Mouse (Mus musculus) G1E (cell line): ENCODE data around the gene Serbp1. TPM values are rescaled to one million over a fixed set of nuclear protein-coding genes. Genes with fewer than 3 reads are reported as not detected.

Source experiments
- ATAC-seq: 2 replicates; pipeline ENCODE4 v1.8.0; 2016; ENCODE audit warnings: mild to moderate bottlenecking; ENCODE audit not compliant: insufficient number of reproducible peaks, poor library complexity, low FRiP score, severe bottlenecking; ENCODE audit errors: extremely low read depth
- DNase-seq: peaks from one replicate; pipeline ENCODE4 v3.0.0; 2012; ENCODE audit warnings: low spot score
- H3K27me3 ChIP-seq: 2 replicates; pipeline ENCODE4 v1.6.1; 2012; ENCODE audit warnings: mild to moderate bottlenecking, low read length, inconsistent platforms; ENCODE audit not compliant: insufficient read depth
- H3K36me3 ChIP-seq: replicated peaks from 2 replicates; pipeline ENCODE3; 2012; ENCODE audit warnings: mild to moderate bottlenecking, inconsistent platforms
- H3K4me1 ChIP-seq: 2 replicates; pipeline ENCODE4 v1.6.1; 2012; ENCODE audit warnings: low read depth, low read length, inconsistent platforms, mixed read lengths; ENCODE audit not compliant: insufficient read depth
- H3K4me3 ChIP-seq: 2 replicates; pipeline ENCODE4 v1.5.1; 2012; ENCODE audit warnings: low read depth, mild to moderate bottlenecking, inconsistent platforms, low read length, moderate library complexity, mixed read lengths
- H3K9me3 ChIP-seq: replicated peaks from 2 replicates; pipeline ENCODE4 v1.6.1; 2012; ENCODE audit warnings: inconsistent platforms
- CTCF ChIP-seq: IDR thresholded peaks from 2 replicates; pipeline ENCODE4 v1.5.1; 2012; ENCODE audit warnings: low read depth, low read length, inconsistent platforms, mixed read lengths
- GATA1 ChIP-seq: IDR thresholded peaks from 2 replicates; pipeline ENCODE4 v1.6.1; 2012; ENCODE audit warnings: borderline replicate concordance, low read length, inconsistent platforms, mixed read lengths
- GATA2 ChIP-seq: IDR thresholded peaks from 2 replicates; pipeline ENCODE4 v1.6.1; 2012; ENCODE audit warnings: low read depth, low read length, inconsistent platforms, borderline replicate concordance
- POLR2AphosphoS5 ChIP-seq: IDR thresholded peaks from 2 replicates; pipeline ENCODE4 v1.6.1; 2012; ENCODE audit warnings: low read depth, low read length, inconsistent platforms; ENCODE audit not compliant: insufficient replicate concordance
- TAL1 ChIP-seq: conservative IDR thresholded peaks from 2 replicates; pipeline ENCODE4 v1.6.1; 2012; ENCODE audit warnings: low read depth, low read length, inconsistent platforms, mixed read lengths
- polyA plus RNA-seq: library from polyadenylated mRNA; stranded (reverse); fragments of >175 nt; gene quantifications from 2 replicates; pipeline ENCODE4 v1.2.3, GENCODE M21; 2012
- total RNA-seq, 2 experiments: library from RNA; stranded (forward) in 1 of 2; stranded (reverse) in 1 of 2; fragments of 200-1000 nt in 1 of 2; fragments of >200 nt in 1 of 2; fragmentation: Nextera tagmentation in 1 of 2; gene quantifications; 2 replicates each; pipeline ENCODE4 v1.2.3; 2014 to 2017

The Serbp1 gene
- total and polyA plus RNA-seq, 3 experiments = 1,171 to 2,449 (median 1,473) TPM

DNA sequence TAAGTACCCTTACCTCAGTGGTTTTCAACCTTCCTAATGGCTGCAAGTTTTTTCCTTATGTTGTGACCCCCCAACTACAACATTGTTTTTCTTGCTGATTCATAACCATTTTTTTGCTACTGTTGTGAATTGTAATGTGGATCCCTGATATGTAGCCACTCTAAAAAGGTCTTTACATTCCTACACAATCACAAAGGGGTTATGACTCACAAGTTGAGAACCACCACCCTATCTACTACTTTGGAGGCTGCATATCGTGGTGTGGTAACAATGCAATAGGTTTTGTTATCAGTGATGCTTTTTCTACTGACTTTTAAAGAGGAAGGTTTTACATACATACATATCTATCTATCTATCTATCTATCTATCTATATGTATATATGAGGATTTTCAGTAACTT lies 44.9 kb downstream of the Serbp1 start:
- peaks cover 74% of the 10 kb centered on the region for H3K36me3 ChIP-seq
- TF ChIP-seq CTCF (no peak), GATA2 (no peak), GATA1 (no peak), TAL1 (no peak), POLR2AphosphoS5 (no peak)
- no peak overlapping the region for H3K4me3 ChIP-seq
- no peaks in the 10 kb centered on the region for H3K27me3 ChIP-seq
- ATAC-seq (no peak), DNase-seq (no peak)
- H3K4me1 ChIP-seq = peaks cover 29% of the 10 kb centered on the region
- no peaks in the 10 kb centered on the region for H3K9me3 ChIP-seq

- ATAC-seq (no peak), DNase-seq (no peak)
- Histone ChIP-seq H3K36me3 (peaks cover 57% of the 10 kb centered on the region), H3K9me3 (no peaks in the 10 kb centered on the region), H3K4me1 (peaks cover 12% of the 10 kb centered on the region), H3K4me3 (no peak overlapping the region), H3K27me3 (no peaks in the 10 kb centered on the region)
- TF ChIP-seq GATA1 = no peak
- 0 out of 2 replicates have a peak, but pooled peaks have one; percentile 63 for TF ChIP-seq POLR2AphosphoS5
Observed at GRCm38 (mm10) chr6:67292042-67292623, 54.2 kb downstream of the Serbp1 start.

DNA sequence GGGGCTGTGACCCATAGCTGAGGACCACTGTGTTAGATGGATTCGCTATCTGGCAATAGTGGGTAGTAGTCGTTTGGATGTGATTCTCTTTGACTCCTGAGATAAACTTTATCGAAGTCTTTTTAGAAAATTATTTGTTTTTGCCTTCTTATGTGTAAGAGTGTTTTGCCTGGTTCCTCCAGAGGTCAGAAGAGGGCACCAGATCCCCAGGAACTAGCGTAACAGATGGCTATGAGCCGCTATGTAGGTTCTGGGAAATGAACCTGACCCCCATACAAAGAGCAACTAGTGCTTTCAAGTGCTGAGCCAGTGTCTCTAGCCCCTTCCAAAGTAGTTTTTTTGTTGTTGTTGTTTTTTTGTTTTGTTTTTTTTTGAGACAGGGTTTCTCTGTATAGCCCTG lies 58.1 kb downstream of the Serbp1 start:
- ATAC-seq = 0 out of 2 replicates have a peak, but pooled peaks have one; percentile 48

DNA sequence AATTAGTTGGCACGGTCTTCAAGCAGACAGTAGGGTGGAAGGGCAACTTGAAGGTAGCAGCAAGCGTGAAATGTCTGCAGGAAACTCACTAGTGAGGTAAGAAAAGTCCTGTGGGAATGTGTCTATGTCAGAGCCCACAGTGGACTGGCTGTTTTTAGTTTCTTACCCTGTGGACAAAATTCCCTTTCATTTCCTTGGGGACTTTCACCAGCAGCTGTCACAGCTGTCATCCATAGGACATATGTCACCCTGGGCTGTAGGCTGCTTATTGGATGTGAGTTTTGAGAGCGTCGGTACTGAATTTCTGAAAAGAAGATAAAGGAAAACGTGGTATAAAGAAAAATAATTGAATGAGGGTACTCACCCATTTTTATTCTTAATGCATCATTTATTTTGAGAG lies 60.8 kb downstream of the Serbp1 start:
- Histone ChIP-seq H3K4me1 (no peaks in the 10 kb centered on the region), H3K36me3 (peaks cover 32% of the 10 kb centered on the region), H3K9me3 (no peaks in the 10 kb centered on the region), H3K27me3 (no peaks in the 10 kb centered on the region), H3K4me3 (no peak overlapping the region)
- TF ChIP-seq CTCF (no peak), POLR2AphosphoS5 (no peak), GATA2 (no peak), TAL1 (no peak), GATA1 (no peak)
- DNase-seq = no peak
- no peak for ATAC-seq

More for the DNA sequence above, 58.1 kb downstream of the Serbp1 start:
- 0 out of 2 replicates have a peak, but pooled peaks cover 5% of the 10 kb centered on the region for H3K4me1 ChIP-seq
- H3K4me3 ChIP-seq = no peak overlapping the region
- H3K9me3 ChIP-seq = no peaks in the 10 kb centered on the region
- peaks cover 42% of the 10 kb centered on the region for H3K36me3 ChIP-seq
- DNase-seq = no peak
- H3K27me3 ChIP-seq = no peaks in the 10 kb centered on the region
- peak; percentile 33; the same call in 1 of the 2 replicates for TF ChIP-seq POLR2AphosphoS5
- TF ChIP-seq GATA1 = no peak
- no peak for TF ChIP-seq CTCF
- TF ChIP-seq TAL1 = no peak

DNA sequence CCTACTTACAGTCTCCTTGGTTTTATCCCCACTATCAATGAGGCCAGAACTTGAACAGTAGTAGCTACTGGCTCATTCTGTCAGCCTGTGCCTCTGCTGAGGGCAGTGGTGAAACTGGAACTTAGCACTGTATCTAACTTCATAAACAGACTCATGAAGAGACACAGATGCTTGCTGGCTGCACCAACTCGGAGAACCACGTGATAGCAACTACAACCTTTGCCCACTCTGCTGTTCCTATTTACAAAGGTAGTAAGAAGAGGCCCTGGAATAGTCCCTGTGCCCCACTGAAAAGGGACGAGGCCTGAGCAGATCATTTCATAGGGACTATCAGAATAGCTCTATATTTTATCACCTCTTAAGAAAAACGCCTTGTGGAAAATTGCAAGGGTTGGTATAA lies 62.3 kb downstream of the Serbp1 start:
- no peak for DNase-seq
- Histone ChIP-seq H3K27me3 (no peaks in the 10 kb centered on the region), H3K36me3 (peaks cover 35% of the 10 kb centered on the region), H3K4me1 (no peaks in the 10 kb centered on the region), H3K4me3 (no peak overlapping the region), H3K9me3 (no peaks in the 10 kb centered on the region)
- no peak for ATAC-seq
- TF ChIP-seq GATA1 (no peak), TAL1 (no peak), CTCF (no peak), POLR2AphosphoS5 (no peak), GATA2 (no peak)

DNA sequence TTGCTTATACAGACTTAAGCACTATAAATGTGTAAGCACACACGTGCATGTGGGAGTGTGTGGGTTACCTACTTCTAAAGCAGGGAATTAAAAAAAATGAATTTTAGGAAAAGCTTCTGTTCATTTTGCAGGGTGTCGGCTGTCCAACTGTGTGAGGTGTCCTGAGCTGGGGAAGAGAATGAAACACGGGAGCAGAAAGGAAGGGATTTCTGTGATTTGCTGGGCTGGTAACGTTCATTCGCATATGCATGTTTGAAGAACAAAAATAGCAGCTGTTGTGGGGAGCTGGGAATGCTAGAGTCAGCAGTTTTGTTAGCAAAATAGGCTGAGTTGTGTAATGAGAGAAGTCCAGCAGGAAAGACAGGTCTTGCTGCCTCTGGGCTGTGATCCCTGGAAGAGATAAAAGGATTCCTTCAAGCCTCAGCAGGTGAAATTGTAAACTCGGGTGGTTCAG lies 62.8 kb downstream of the Serbp1 start:
- Histone ChIP-seq H3K36me3 (peaks cover 35% of the 10 kb centered on the region), H3K9me3 (no peaks in the 10 kb centered on the region), H3K4me3 (no peak overlapping the region), H3K27me3 (no peaks in the 10 kb centered on the region), H3K4me1 (no peaks in the 10 kb centered on the region)
- no peak for TF ChIP-seq TAL1
- no peak for TF ChIP-seq GATA2
- TF ChIP-seq GATA1 = no peak
- no peak for TF ChIP-seq CTCF
- TF ChIP-seq POLR2AphosphoS5 = no peak
- ATAC-seq (no peak), DNase-seq (no peak)
